Comparison of ENCODE assay signal across 7 mouse cellular contexts in the genomic region with DNA sequence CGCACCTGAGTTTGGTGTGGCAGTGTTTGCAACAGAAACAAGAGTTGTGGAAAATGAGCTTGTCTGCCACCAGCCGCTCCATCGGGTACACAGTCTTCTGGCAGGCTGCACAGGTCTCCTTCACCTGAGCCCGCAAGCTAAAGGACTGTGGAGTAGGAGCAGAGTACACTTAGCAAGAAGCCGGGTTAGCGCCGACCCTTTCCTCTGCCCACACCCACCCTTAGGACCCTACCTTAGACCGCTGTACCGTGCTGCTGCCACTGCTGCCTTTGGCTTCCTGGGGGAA. TPM values are rescaled to one million over a fixed set of nuclear protein-coding genes. Genes with fewer than 3 reads are reported as not detected.
DNase-seq lines count a peak whose midpoint lies in the region; ATAC-seq and TF ChIP-seq lines count a peak whose summit lies in the region.

No protein-coding gene starts in this region.

- 24% methylated on average over 9 of the region's 9 CpGs for WGBS in lung, postnatal 0 days
- 56% methylated on average over 9 of the region's 9 CpGs for WGBS in forebrain, embryonic 10.5 days
- WGBS in limb, embryonic 11.5 days, result 34% methylated on average over 9 of the region's 9 CpGs
- 22% methylated on average over 9 of the region's 9 CpGs for WGBS in olfactory bulb, adult 2 months

- DNase-seq in lung, postnatal 0 days (ENCODE audit: low spot score), result no peak
- no peak for DNase-seq in lung, postnatal 36 days
- DNase-seq in forebrain, embryonic 10.5 days (ENCODE audit: extremely low spot score, low spot score), result peak; percentile 21
- DNase-seq in limb, embryonic 11.5 days (ENCODE audit: low spot score), result no peak
- no peak for DNase-seq in embryo, embryonic 9.5 days (ENCODE audit: extremely low spot score)
- no peak for DNase-seq in thymus, adult 18-20 months

- no peak for TF ChIP-seq POLR2A in olfactory bulb, adult 2 months (IDR thresholded peaks at IDR 0.05; ENCODE audit: insufficient read depth, low read depth, low read length)

- H3K27me3 ChIP-seq in lung, postnatal 0 days (replicated peaks; ENCODE audit: insufficient read depth, low read length), result no peaks in the 10 kb centered on the region
- H3K27me3 ChIP-seq in forebrain, embryonic 10.5 days (ENCODE audit: poor library complexity, severe bottlenecking), result no peaks in the 10 kb centered on the region
- no peaks in the 10 kb centered on the region for H3K27me3 ChIP-seq in limb, embryonic 11.5 days (ENCODE audit: control insufficient read depth, insufficient read depth, low read length)

- H3K36me3 ChIP-seq in lung, postnatal 0 days (ENCODE audit: insufficient read depth, low read length), result peaks cover 17% of the 10 kb centered on the region
- peaks cover 71% of the 10 kb centered on the region for H3K36me3 ChIP-seq in forebrain, embryonic 10.5 days (replicated peaks)
- H3K36me3 ChIP-seq in limb, embryonic 11.5 days (ENCODE audit: control insufficient read depth, insufficient read depth, low read length), result peaks cover 13% of the 10 kb centered on the region

- ATAC-seq in lung, postnatal 0 days, result no peak
- ATAC-seq in limb, embryonic 11.5 days (ENCODE audit: insufficient number of reproducible peaks, low FRiP score, low TSS enrichment, low read depth), result peak; percentile 18

- peak overlapping the region; percentile 96 for H3K4me2 ChIP-seq in lung, postnatal 0 days (replicated peaks; ENCODE audit: low read depth, low read length)
- peak overlapping the region; percentile 78 for H3K4me2 ChIP-seq in limb, embryonic 11.5 days (ENCODE audit: low read depth, severe bottlenecking)

- H3K27ac ChIP-seq in lung, postnatal 0 days (ENCODE audit: low read length), result peak overlapping the region; percentile 93
- H3K27ac ChIP-seq in forebrain, embryonic 10.5 days, result peak overlapping the region; percentile 99
- peak overlapping the region; percentile 100 for H3K27ac ChIP-seq in limb, embryonic 11.5 days (replicated peaks; ENCODE audit: low read depth, low read length)
- peak overlapping the region; percentile 61 for H3K27ac ChIP-seq in olfactory bulb, adult 2 months (ENCODE audit: insufficient read depth, low read depth, low read length)

- TF ChIP-seq CTCF in lung, postnatal 0 days (IDR thresholded peaks at IDR 0.05), result no peak
- TF ChIP-seq CTCF in olfactory bulb, adult 2 months (IDR thresholded peaks at IDR 0.05; ENCODE audit: insufficient read depth, low read depth, low read length), result no peak

- peaks cover 19% of the 10 kb centered on the region for H3K4me1 ChIP-seq in lung, postnatal 0 days (ENCODE audit: insufficient read depth, low read depth, low read length)
- peaks cover 49% of the 10 kb centered on the region for H3K4me1 ChIP-seq in forebrain, embryonic 10.5 days
- peaks cover 20% of the 10 kb centered on the region for H3K4me1 ChIP-seq in limb, embryonic 11.5 days (ENCODE audit: control insufficient read depth, insufficient read depth, low read length)
- H3K4me1 ChIP-seq in olfactory bulb, adult 2 months (ENCODE audit: control insufficient read depth, insufficient read depth, low read length), result peaks cover 58% of the 10 kb centered on the region

- H3K9ac ChIP-seq in lung, postnatal 0 days (replicated peaks; ENCODE audit: low read depth), result peak overlapping the region; percentile 66; the same call in 1 of the 2 replicates
- peak overlapping the region; percentile 98 for H3K9ac ChIP-seq in limb, embryonic 11.5 days (ENCODE audit: low read length)

- no peak for TF ChIP-seq EP300 in lung, postnatal 0 days (IDR thresholded peaks at IDR 0.05)

- peak overlapping the region; percentile 86 for H3K4me3 ChIP-seq in lung, postnatal 0 days (ENCODE audit: low read depth, low read length)
- H3K4me3 ChIP-seq in forebrain, embryonic 10.5 days, result peak overlapping the region; percentile 88
- peak overlapping the region; percentile 75 for H3K4me3 ChIP-seq in limb, embryonic 11.5 days (ENCODE audit: low read depth, low read length)
- peak overlapping the region; percentile 46 for H3K4me3 ChIP-seq in olfactory bulb, adult 2 months (ENCODE audit: insufficient read depth, low read depth, low read length)

- H3K9me3 ChIP-seq in lung, postnatal 0 days (ENCODE audit: low read length), result no peaks in the 10 kb centered on the region
- H3K9me3 ChIP-seq in forebrain, embryonic 10.5 days, result no peaks in the 10 kb centered on the region
- H3K9me3 ChIP-seq in limb, embryonic 11.5 days (ENCODE audit: control insufficient read depth, low read length), result no peaks in the 10 kb centered on the region

RNA-seq across cellular contexts. Expression of a gene that starts 1.8 kb away (rescaled TPM):
- polyA plus RNA-seq in lung, postnatal 0 days (2015; fragmentation: Nextera tagmentation; extraction: Ambion mirVana), result not detected in 2 replicates
- polyA plus RNA-seq in forebrain, embryonic 10.5 days (2016; fragmentation: Nextera tagmentation; extraction: Ambion mirVana), result 0.82 TPM in 1 of 2 replicates, not detected in the other
- polyA plus RNA-seq in limb, embryonic 11.5 days (2014; fragmentation: Nextera tagmentation; extraction: Ambion mirVana), result 0.64 TPM in 1 of 2 replicates, not detected in the other
- not detected in 2 replicates for polyA plus RNA-seq in olfactory bulb, adult 2 months (2012; ENCODE audit: insufficient read depth, insufficient read length, low replicate concordance, missing spikeins)

RNA-seq across cellular contexts. Expression of a gene that starts 1.8 kb away (rescaled TPM):
- polyA plus RNA-seq in lung, postnatal 0 days (2015; fragmentation: Nextera tagmentation; extraction: Ambion mirVana), result 225 and 226 TPM in 2 replicates
- 364 and 375 TPM in 2 replicates for polyA plus RNA-seq in forebrain, embryonic 10.5 days (2016; fragmentation: Nextera tagmentation; extraction: Ambion mirVana)
- 516 and 591 TPM in 2 replicates for polyA plus RNA-seq in limb, embryonic 11.5 days (2014; fragmentation: Nextera tagmentation; extraction: Ambion mirVana)
- 164 and 291 TPM in 2 replicates for polyA plus RNA-seq in olfactory bulb, adult 2 months (2012; ENCODE audit: insufficient read depth, insufficient read length, low replicate concordance, missing spikeins)

RNA-seq across cellular contexts. Expression of a gene that starts 43.1 kb away (rescaled TPM):
- polyA plus RNA-seq in lung, postnatal 0 days (2015; fragmentation: Nextera tagmentation; extraction: Ambion mirVana), result 14.9 and 15.4 TPM in 2 replicates
- 41.4 and 41.9 TPM in 2 replicates for polyA plus RNA-seq in forebrain, embryonic 10.5 days (2016; fragmentation: Nextera tagmentation; extraction: Ambion mirVana)
- 36.7 and 40.0 TPM in 2 replicates for polyA plus RNA-seq in limb, embryonic 11.5 days (2014; fragmentation: Nextera tagmentation; extraction: Ambion mirVana)
- 209 TPM in 1 of 2 replicates, not detected in the other for polyA plus RNA-seq in olfactory bulb, adult 2 months (2012; ENCODE audit: insufficient read depth, insufficient read length, low replicate concordance, missing spikeins)

RNA-seq across cellular contexts. Expression of a gene that starts 57.3 kb away (rescaled TPM):
- 67.7 and 71.1 TPM in 2 replicates for polyA plus RNA-seq in lung, postnatal 0 days (2015; fragmentation: Nextera tagmentation; extraction: Ambion mirVana)
- polyA plus RNA-seq in forebrain, embryonic 10.5 days (2016; fragmentation: Nextera tagmentation; extraction: Ambion mirVana), result 77.3 and 77.4 TPM in 2 replicates
- 53.5 and 68.1 TPM in 2 replicates for polyA plus RNA-seq in limb, embryonic 11.5 days (2014; fragmentation: Nextera tagmentation; extraction: Ambion mirVana)
- not detected in 2 replicates for polyA plus RNA-seq in olfactory bulb, adult 2 months (2012; ENCODE audit: insufficient read depth, insufficient read length, low replicate concordance, missing spikeins)

RNA-seq across cellular contexts. Expression of a gene that starts 57.9 kb away (rescaled TPM):
- 35.3 and 38.4 TPM in 2 replicates for polyA plus RNA-seq in lung, postnatal 0 days (2015; fragmentation: Nextera tagmentation; extraction: Ambion mirVana)
- polyA plus RNA-seq in forebrain, embryonic 10.5 days (2016; fragmentation: Nextera tagmentation; extraction: Ambion mirVana), result 105 and 109 TPM in 2 replicates
- polyA plus RNA-seq in limb, embryonic 11.5 days (2014; fragmentation: Nextera tagmentation; extraction: Ambion mirVana), result 96.6 and 110 TPM in 2 replicates
- not detected in 2 replicates for polyA plus RNA-seq in olfactory bulb, adult 2 months (2012; ENCODE audit: insufficient read depth, insufficient read length, low replicate concordance, missing spikeins)
